Mouse (Mus musculus) kidney, postnatal 0 days (tissue): Measurements from ENCODE around the gene Gm20388. TPM values are rescaled to one million over a fixed set of nuclear protein-coding genes. Genes with fewer than 3 reads are reported as not detected.

ENCODE experiments used
- ATAC-seq: fragments of 200-750 bp; cut with Nextera tagmentation; replicated peaks from 2 replicates; pipeline ENCODE4 v1.8.0; 2017; ENCODE audit warnings: low read depth, moderate number of reproducible peaks, moderate TSS enrichment, moderate library complexity; ENCODE audit not compliant: low FRiP score
- DNase-seq: peaks from one replicate; pipeline ENCODE4 v3.0.0-alpha.2; 2016; ENCODE audit warnings: low spot score
- H3K27ac ChIP-seq: fragments of 300-500 bp; sonication (generic); 2 replicates; pipeline ENCODE4 v1.5.1; 2014; ENCODE audit warnings: mild to moderate bottlenecking
- H3K27me3 ChIP-seq: fragments of 300-500 bp; sonication (generic); 2 replicates; pipeline ENCODE4 v1.6.1; 2014; ENCODE audit warnings: low read length, mixed read lengths; ENCODE audit not compliant: insufficient read depth
- H3K36me3 ChIP-seq: fragments of 300-500 bp; sonication (generic); 2 replicates; pipeline ENCODE4 v1.6.1; 2014; ENCODE audit warnings: low read length, mixed read lengths; ENCODE audit not compliant: insufficient read depth
- H3K4me1 ChIP-seq: fragments of 300-500 bp; sonication (generic); replicated peaks from 2 replicates; pipeline ENCODE4 v1.6.1; 2014; ENCODE audit warnings: antibody characterized with exemption, low read length, mixed read lengths; ENCODE audit not compliant: insufficient read depth
- H3K4me2 ChIP-seq: fragments of 300-500 bp; sonication (generic); 2 replicates; pipeline ENCODE4 v1.6.1; 2014; ENCODE audit warnings: mild to moderate bottlenecking, low read length, moderate library complexity, mixed read lengths
- H3K4me3 ChIP-seq: fragments of 300-500 bp; sonication (generic); replicated peaks from 2 replicates; pipeline ENCODE4 v1.5.1; 2014; ENCODE audit warnings: low read depth, low read length
- H3K9ac ChIP-seq: fragments of 300-500 bp; sonication (generic); 2 replicates; pipeline ENCODE4 v1.6.1; 2014; ENCODE audit warnings: low read depth, low read length
- H3K9me3 ChIP-seq: fragments of 300-500 bp; sonication (generic); replicated peaks from 2 replicates; pipeline ENCODE4 v1.6.1; 2016; ENCODE audit warnings: low read length, inconsistent platforms, mixed read lengths
- CTCF ChIP-seq: IDR thresholded peaks from 2 replicates; pipeline ENCODE4 v1.5.1; 2016; ENCODE audit warnings: antibody characterized with exemption, low read depth, mild to moderate bottlenecking, moderate library complexity
- WGBS: fragments of 180-500 bp; shearing (Covaris S2); extraction: QIAGEN DNeasy Blood & Tissue Kit; methylation state at CpG from one replicate; pipeline ENCODE4 v1.1.7; 2014; 5-methylcytosine and 5-hydroxymethylcytosine counted together
- polyA plus RNA-seq: library from polyadenylated mRNA; unstranded; fragments of >200 nt; fragmentation: Nextera tagmentation; extraction: Ambion mirVana; gene quantifications from 2 replicates; pipeline ENCODE4 v1.2.1, GENCODE M21; 2015

The Gm20388 gene
- polyA plus RNA-seq, 1 experiment from 2014 or later: not detected

DNA sequence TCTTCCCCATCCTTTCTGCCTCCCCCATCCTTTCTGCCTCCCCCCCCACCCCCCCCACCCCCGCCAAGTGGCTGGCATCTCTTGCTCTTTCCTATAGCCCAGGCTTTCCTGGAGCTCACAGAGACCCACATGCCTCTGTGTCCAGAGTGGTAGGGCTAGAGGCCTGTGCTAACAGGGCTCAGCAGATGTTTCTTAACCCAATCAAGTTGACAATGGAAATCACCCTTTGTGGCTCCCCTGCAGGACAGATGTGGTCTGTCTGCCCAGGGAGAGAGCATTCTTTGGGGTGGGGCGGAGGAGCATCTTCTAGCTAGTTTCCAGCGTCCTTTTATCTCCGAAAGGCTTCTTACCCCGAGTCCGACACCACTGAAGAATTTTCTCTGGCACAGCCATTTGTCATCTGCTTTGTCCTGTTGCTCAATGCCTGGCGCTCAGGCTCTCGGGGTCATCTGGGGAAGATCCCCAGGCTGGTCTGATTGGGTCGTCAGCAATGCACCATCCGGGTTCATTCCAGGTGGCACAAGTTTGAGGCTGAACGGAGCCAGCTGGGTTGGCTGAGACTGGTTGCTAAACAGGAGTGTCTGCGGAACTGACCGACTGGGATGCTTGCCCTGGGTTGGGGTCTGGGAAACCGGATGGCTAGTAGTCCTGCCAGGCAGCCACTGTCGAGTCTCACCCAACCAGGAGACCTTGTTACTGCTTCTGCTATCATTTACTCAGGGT lies 2157.3 kb downstream of the Gm20388 start:
- no peak for ATAC-seq
- no peak overlapping the region for H3K4me2 ChIP-seq
- no peak overlapping the region for H3K9ac ChIP-seq
- no peaks in the 10 kb centered on the region for H3K36me3 ChIP-seq
- no peak for DNase-seq
- H3K9me3 ChIP-seq: no peaks in the 10 kb centered on the region
- H3K4me1 ChIP-seq: no peaks in the 10 kb centered on the region; the same call in 1 of the 2 replicates
- H3K4me3 ChIP-seq: no peak overlapping the region
- WGBS: 50% methylated on average over 15 of the region's 15 CpGs
- no peaks in the 10 kb centered on the region for H3K27me3 ChIP-seq
- no peak overlapping the region for H3K27ac ChIP-seq
- TF ChIP-seq CTCF: no peak

DNA sequence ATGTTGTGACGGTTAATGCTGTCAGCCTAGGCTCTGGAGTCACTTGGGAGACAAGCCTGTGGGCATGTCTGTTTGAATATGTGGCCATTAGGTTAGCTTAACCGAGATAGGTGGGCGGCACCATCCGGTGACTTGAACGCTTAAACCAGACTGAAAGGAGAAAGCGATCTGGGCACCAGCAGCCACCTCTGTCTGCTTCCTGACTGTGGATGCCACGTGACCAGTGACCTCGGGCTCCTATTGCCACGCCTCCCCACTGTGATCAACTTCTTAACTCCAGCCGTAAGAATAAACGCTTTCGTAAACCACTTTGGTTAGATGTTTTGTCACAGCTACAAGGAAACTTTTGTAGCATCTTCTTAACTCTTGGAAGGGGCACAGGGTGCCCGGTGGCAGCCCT lies 2158.0 kb downstream of the Gm20388 start:
- ATAC-seq (no peak), DNase-seq (no peak)
- Histone ChIP-seq H3K9ac (no peak overlapping the region), H3K9me3 (no peaks in the 10 kb centered on the region), H3K4me1 (no peaks in the 10 kb centered on the region; the same call in 1 of the 2 replicates), H3K36me3 (no peaks in the 10 kb centered on the region), H3K27me3 (no peaks in the 10 kb centered on the region), H3K4me3 (no peak overlapping the region), H3K27ac (no peak overlapping the region), H3K4me2 (no peak overlapping the region)
- WGBS: 75% methylated on average over 13 of the region's 13 CpGs
- TF ChIP-seq CTCF: no peak

DNA sequence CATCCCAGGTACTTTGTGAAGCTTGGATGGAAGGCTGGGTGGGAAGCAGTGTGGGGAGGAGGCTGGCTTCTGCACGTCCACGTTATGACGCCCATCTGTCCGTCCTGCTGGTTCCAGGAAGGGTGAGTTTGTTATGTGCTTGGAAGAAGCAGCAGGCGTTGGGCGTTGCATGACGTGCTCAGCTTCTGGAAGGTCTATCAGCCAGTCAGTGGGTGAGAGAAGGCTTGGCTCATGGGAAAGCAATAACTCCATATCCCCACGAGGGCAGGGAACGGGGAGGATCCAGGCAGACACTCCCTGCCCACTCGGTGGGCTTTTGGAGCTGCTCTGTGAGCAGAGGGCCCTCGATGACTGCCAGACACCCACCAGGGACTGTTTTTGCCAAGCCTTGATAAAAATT lies 2158.6 kb downstream of the Gm20388 start:
- ATAC-seq (no peak), DNase-seq (no peak)
- H3K4me3 ChIP-seq: no peak overlapping the region
- H3K9ac ChIP-seq: no peak overlapping the region
- H3K9me3 ChIP-seq: no peaks in the 10 kb centered on the region
- TF ChIP-seq CTCF: no peak
- no peaks in the 10 kb centered on the region for H3K27me3 ChIP-seq
- no peak overlapping the region for H3K4me2 ChIP-seq
- H3K36me3 ChIP-seq: no peaks in the 10 kb centered on the region
- no peaks in the 10 kb centered on the region; the same call in 1 of the 2 replicates for H3K4me1 ChIP-seq
- WGBS: 63% methylated on average over 11 of the region's 11 CpGs
- no peak overlapping the region for H3K27ac ChIP-seq

DNA sequence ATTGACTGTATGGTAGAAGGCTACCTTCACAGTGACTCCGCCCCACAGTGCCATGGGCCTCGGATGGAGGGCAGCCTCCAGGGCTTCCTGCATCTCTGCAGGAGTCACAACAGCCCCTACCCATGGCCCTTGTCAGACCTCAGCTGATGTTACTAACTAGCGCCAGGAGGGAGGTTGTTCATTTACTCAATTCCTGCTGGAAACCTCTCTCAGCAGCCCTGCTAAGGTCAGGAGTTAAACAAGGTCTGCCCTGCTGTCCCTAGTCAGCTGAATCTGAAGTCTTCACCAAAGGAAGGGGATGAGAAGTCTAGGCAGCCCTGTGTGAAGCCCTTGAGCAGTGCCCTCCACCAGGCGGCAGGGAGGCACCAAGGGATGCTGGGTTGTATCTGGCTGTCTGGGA lies 2160.6 kb downstream of the Gm20388 start:
- WGBS: 67% methylated on average over 4 of the region's 4 CpGs

DNA sequence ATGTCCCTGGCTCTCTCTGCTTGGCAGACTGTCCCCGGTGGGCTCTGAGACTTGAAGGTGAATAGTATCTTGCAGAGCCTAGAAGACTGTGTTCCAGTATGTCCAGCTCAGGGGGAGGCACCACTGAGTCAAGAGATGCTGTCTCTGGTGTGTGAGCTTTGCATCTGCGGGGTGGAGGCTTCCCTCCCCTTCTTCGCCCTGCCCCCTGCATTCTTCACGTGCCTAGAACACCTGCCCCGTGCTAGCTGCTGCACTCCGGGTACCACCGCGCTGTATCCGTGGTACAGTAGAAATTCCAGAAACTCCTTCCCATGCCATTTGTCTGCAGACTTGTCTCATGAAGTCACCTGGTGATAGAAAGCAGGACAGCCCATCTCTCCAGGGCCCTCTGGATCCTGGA lies 2163.3 kb downstream of the Gm20388 start:
- no peaks in the 10 kb centered on the region for H3K36me3 ChIP-seq
- H3K9ac ChIP-seq: no peak overlapping the region
- no peak overlapping the region for H3K4me2 ChIP-seq
- no peaks in the 10 kb centered on the region for H3K27me3 ChIP-seq
- H3K27ac ChIP-seq: no peak overlapping the region
- no peak for ATAC-seq
- WGBS: 73% methylated on average over 9 of the region's 9 CpGs
- H3K4me3 ChIP-seq: no peak overlapping the region
- no peak for TF ChIP-seq CTCF
- H3K9me3 ChIP-seq: no peaks in the 10 kb centered on the region
- H3K4me1 ChIP-seq: no peaks in the 10 kb centered on the region
- DNase-seq: no peak

More for the DNA sequence above, 2160.6 kb downstream of the Gm20388 start:
- no peak overlapping the region for H3K27ac ChIP-seq
- DNase-seq: no peak
- H3K4me1 ChIP-seq: no peaks in the 10 kb centered on the region; the same call in 1 of the 2 replicates
- TF ChIP-seq CTCF: no peak
- H3K36me3 ChIP-seq: no peaks in the 10 kb centered on the region
- no peak overlapping the region for H3K9ac ChIP-seq
- H3K9me3 ChIP-seq: no peaks in the 10 kb centered on the region
- no peak overlapping the region for H3K4me2 ChIP-seq
- no peak overlapping the region for H3K4me3 ChIP-seq
- ATAC-seq: no peak
- H3K27me3 ChIP-seq: no peaks in the 10 kb centered on the region

DNA sequence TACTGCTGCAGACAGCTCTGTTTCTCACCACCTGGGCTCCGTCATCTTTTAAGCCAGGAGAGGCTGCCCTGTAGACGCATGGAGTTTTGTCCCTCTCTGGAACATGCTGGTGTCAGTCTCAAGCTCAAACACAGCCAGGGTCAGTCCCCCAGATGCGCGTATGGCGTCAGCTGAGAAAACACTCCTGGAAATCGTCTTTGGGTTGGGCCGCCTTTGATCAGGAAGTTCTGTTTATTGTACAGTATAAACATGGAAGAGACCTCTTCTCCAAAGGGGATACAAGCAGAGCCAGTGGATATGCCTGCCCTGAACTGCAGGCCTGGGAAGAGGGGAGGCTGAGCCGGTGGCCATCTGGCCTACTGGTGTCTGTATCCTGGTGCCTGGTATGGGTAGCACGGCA lies 2163.8 kb downstream of the Gm20388 start:
- Histone ChIP-seq H3K9ac (no peak overlapping the region), H3K4me2 (no peak overlapping the region), H3K27ac (no peak overlapping the region), H3K4me1 (no peaks in the 10 kb centered on the region), H3K9me3 (no peaks in the 10 kb centered on the region), H3K4me3 (no peak overlapping the region), H3K36me3 (no peaks in the 10 kb centered on the region), H3K27me3 (no peaks in the 10 kb centered on the region)
- ATAC-seq (no peak), DNase-seq (no peak)
- no peak for TF ChIP-seq CTCF
- WGBS: 57% methylated on average over 9 of the region's 9 CpGs
